Mouse (Mus musculus): Measurements from ENCODE around the gene Cmah. TPM values are rescaled to one million over a fixed set of nuclear protein-coding genes. Genes with fewer than 3 reads are reported as not detected.

The Cmah gene
- polyA plus RNA-seq, 1 experiment: 11.1 TPM

GRCm38 (mm10) chr13:24311011-24311940 is 15.9 kb upstream of the Cmah start:
- no peaks in the 10 kb centered on the region for H3K4me1 ChIP-seq (ENCODE audit: control insufficient read depth, insufficient read depth, low read length)
- 76% methylated on average over 8 of the region's 8 CpGs for WGBS
- TF ChIP-seq CTCF (IDR thresholded peaks at IDR 0.05; ENCODE audit: control insufficient read depth, insufficient read depth, low read length) (no peak), POLR2A (IDR thresholded peaks at IDR 0.05; ENCODE audit: borderline replicate concordance, control insufficient read depth, low read depth, low read length) (no peak)
- H3K4me3 ChIP-seq (replicated peaks; ENCODE audit: control insufficient read depth, low read depth, low read length): no peak overlapping the region
- no peak overlapping the region for H3K27ac ChIP-seq (ENCODE audit: control insufficient read depth, insufficient read depth, low read depth, low read length, poor library complexity)

DNA sequence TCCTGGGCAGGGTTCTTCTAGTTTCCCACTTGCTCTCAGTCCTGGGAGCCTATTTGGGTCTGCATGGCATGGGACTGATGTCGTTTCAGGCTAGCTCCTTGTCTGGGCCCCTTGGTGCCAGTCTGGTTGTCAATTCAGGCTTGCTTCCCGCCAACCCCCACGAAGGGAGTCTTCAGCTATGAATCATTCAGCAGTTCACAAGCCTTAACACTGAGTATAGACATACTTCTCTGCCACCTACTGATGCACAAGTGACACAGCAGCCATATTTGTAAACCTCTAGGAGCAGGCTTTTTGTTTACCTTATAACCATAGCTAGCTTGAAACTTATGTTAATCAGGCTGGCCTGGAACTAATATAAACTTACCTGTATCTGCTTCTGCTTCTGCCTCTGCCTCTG is 10.6 kb upstream of the Cmah start:
- H3K4me3 ChIP-seq (replicated peaks; ENCODE audit: control insufficient read depth, low read depth, low read length): no peak overlapping the region
- WGBS: 63% methylated on average over 3 of the region's 3 CpGs
- TF ChIP-seq CTCF (IDR thresholded peaks at IDR 0.05; ENCODE audit: control insufficient read depth, insufficient read depth, low read length) (no peak), POLR2A (IDR thresholded peaks at IDR 0.05; ENCODE audit: borderline replicate concordance, control insufficient read depth, low read depth, low read length) (no peak)
- H3K4me1 ChIP-seq (ENCODE audit: control insufficient read depth, insufficient read depth, low read length): no peaks in the 10 kb centered on the region
- peak overlapping the region; percentile 21; the same call in 1 of the 2 replicates for H3K27ac ChIP-seq (ENCODE audit: control insufficient read depth, insufficient read depth, low read depth, low read length, poor library complexity)

- 4% methylated on average over 4 of the region's 4 CpGs for WGBS
- TF ChIP-seq CTCF (IDR thresholded peaks at IDR 0.05; ENCODE audit: control insufficient read depth, insufficient read depth, low read length): no peak
- TF ChIP-seq POLR2A (IDR thresholded peaks at IDR 0.05; ENCODE audit: borderline replicate concordance, control insufficient read depth, low read depth, low read length): no peak
- Histone ChIP-seq H3K4me3 (replicated peaks; ENCODE audit: control insufficient read depth, low read depth, low read length) (no peak overlapping the region), H3K4me1 (ENCODE audit: control insufficient read depth, insufficient read depth, low read length) (no peaks in the 10 kb centered on the region), H3K27ac (ENCODE audit: control insufficient read depth, insufficient read depth, low read depth, low read length, poor library complexity) (no peak overlapping the region)
Measured at GRCm38 (mm10) chr13:24318618-24319017, 8.6 kb upstream of the Cmah start.

GRCm38 (mm10) chr13:24321313-24321712 is 5.9 kb upstream of the Cmah start:
- Histone ChIP-seq H3K27ac (ENCODE audit: control insufficient read depth, insufficient read depth, low read depth, low read length, poor library complexity) (no peak overlapping the region), H3K4me1 (ENCODE audit: control insufficient read depth, insufficient read depth, low read length) (no peaks in the 10 kb centered on the region), H3K4me3 (replicated peaks; ENCODE audit: control insufficient read depth, low read depth, low read length) (no peak overlapping the region)
- 77% methylated on average over 6 of the region's 6 CpGs for WGBS
- no peak for TF ChIP-seq CTCF (IDR thresholded peaks at IDR 0.05; ENCODE audit: control insufficient read depth, insufficient read depth, low read length)
- no peak for TF ChIP-seq POLR2A (IDR thresholded peaks at IDR 0.05; ENCODE audit: borderline replicate concordance, control insufficient read depth, low read depth, low read length)

- 42% methylated on average over 9 of the region's 9 CpGs for WGBS
- no peak for TF ChIP-seq POLR2A (IDR thresholded peaks at IDR 0.05; ENCODE audit: borderline replicate concordance, control insufficient read depth, low read depth, low read length)
- no peak for TF ChIP-seq CTCF (IDR thresholded peaks at IDR 0.05; ENCODE audit: control insufficient read depth, insufficient read depth, low read length)
- H3K4me3 ChIP-seq (replicated peaks; ENCODE audit: control insufficient read depth, low read depth, low read length): no peak overlapping the region
- no peaks in the 10 kb centered on the region; the same call in 1 of the 2 replicates for H3K4me1 ChIP-seq (ENCODE audit: control insufficient read depth, insufficient read depth, low read length)
- no peak overlapping the region for H3K27ac ChIP-seq (ENCODE audit: control insufficient read depth, insufficient read depth, low read depth, low read length, poor library complexity)
Measured at GRCm38 (mm10) chr13:24328036-24328817, 1.0 kb downstream of the Cmah start.

- TF ChIP-seq POLR2A (IDR thresholded peaks at IDR 0.05; ENCODE audit: borderline replicate concordance, control insufficient read depth, low read depth, low read length) (no peak), CTCF (IDR thresholded peaks at IDR 0.05; ENCODE audit: control insufficient read depth, insufficient read depth, low read length) (no peak)
- 74% methylated on average over 4 of the region's 4 CpGs for WGBS
- H3K27ac ChIP-seq (ENCODE audit: control insufficient read depth, insufficient read depth, low read depth, low read length, poor library complexity): no peak overlapping the region
- no peaks in the 10 kb centered on the region; the same call in 1 of the 2 replicates for H3K4me1 ChIP-seq (ENCODE audit: control insufficient read depth, insufficient read depth, low read length)
- H3K4me3 ChIP-seq (replicated peaks; ENCODE audit: control insufficient read depth, low read depth, low read length): no peak overlapping the region
Measured at GRCm38 (mm10) chr13:24330128-24330527, 2.9 kb downstream of the Cmah start.

- WGBS: 42% methylated on average over 7 of the region's 7 CpGs
- no peaks in the 10 kb centered on the region; the same call in 1 of the 2 replicates for H3K4me1 ChIP-seq (ENCODE audit: control insufficient read depth, insufficient read depth, low read length)
- TF ChIP-seq CTCF (IDR thresholded peaks at IDR 0.05; ENCODE audit: control insufficient read depth, insufficient read depth, low read length) (no peak), POLR2A (IDR thresholded peaks at IDR 0.05; ENCODE audit: borderline replicate concordance, control insufficient read depth, low read depth, low read length) (no peak)
- H3K4me3 ChIP-seq (replicated peaks; ENCODE audit: control insufficient read depth, low read depth, low read length): no peak overlapping the region
- no peak overlapping the region for H3K27ac ChIP-seq (ENCODE audit: control insufficient read depth, insufficient read depth, low read depth, low read length, poor library complexity)
Measured at GRCm38 (mm10) chr13:24330836-24331523, 3.8 kb downstream of the Cmah start.
